Mouse (Mus musculus) heart, postnatal 0 days (tissue): ENCODE data around the gene Hrh3.

Experiments used
- CTCF ChIP-seq: IDR thresholded peaks from 2 replicates; pipeline ENCODE4 v1.5.1; 2016; ENCODE audit warnings: antibody characterized with exemption, control low read depth, low read depth
- EP300 ChIP-seq: IDR thresholded peaks from 2 replicates; pipeline ENCODE4 v1.6.1; 2016; ENCODE audit warnings: antibody characterized with exemption, low read depth

GRCm38 (mm10) chr2:180072886-180073285 lies 31.4 kb downstream of the Hrh3 start:
- TF ChIP-seq CTCF (no peak), EP300 (no peak)
